Mouse (Mus musculus): Measurements from ENCODE around the gene 4930455H04Rik.

Gene 4930455H04Rik

DNA sequence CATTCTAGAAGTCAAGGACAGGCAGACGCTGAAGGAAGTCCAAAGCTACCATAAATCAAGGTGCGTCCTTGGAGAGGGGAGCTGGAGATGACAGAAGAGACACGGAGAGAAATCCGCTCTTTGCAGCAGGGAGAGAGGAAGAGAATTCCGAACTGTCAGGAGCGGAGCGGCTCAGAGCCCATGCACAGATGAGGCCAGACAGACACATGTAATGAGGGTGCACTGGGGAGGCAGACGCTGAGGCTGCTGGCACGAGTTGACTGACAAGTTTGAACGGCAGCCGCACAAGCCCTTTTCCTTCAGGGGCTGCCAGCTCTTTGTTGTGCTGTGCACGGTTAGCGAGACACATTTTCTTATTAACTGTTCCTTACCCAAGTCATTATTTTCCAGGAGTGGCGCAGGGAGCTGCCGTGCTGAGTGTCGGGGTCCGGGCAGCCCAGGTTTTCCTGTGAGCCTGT lies 502 bp downstream of the 4930455H04Rik start, which contains the start of gene Palmd:
Gene Palmd (minus strand): TSS at position 448 of the 458 bp plus-strand sequence.
- no peak for DNase-seq

GRCm38 (mm10) chr3:116969003-116969402 lies 936 bp downstream of the 4930455H04Rik start:
- no peak for DNase-seq

DNA sequence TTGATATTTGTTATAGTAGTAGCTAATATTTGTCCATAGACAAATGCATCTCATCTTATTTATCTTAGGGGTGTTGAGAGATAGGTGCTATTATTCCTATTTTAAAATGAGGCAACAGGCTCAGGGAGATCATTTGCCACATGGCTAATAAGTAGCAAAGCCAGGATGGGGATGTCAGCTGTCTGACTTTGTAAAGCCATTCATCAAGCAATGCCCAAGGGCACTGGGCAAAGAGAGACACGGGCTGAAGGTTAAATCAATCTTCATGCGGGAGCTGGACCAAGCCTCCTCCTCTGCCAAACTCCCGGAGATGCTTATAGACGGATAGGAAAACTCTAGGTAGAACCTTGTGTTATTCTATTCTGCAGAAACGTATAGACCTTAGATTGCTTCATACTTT lies 1.7 kb downstream of the 4930455H04Rik start:
- DNase-seq = no peak

DNA sequence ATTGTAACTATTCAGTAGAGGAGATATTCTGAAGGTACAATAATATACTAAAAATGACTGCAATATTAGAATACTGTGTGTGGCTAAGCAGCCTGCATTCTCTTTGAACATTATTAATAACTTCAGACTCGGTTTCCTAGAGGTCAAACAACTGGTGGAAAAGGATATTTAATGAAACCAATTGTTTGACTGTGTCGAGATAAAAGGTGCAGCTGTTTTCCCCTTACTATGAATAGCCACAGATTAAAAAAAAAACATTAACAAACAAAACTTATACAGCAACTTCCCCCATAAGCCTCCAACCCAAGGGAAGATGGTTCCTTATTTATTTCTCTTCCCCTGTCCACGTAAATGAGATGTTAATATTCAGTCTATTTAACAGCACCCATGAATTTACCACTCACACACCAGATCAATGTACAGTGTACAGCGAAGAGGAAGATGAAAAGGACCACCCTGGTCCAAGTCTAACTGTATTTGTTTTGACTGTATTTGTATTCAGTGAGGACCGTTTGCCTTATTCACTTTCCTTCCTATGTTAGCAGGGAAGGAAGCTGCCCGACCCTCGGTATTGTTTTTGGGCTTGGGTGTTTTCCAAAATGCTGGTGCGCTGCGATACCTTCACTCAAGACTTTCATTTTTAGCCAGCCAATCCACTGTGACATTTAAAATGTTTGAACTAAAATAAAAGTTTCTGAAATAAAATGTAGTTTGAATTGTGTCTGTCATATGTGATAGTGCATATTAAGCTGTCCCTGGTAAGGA lies 13.9 kb downstream of the 4930455H04Rik start:
- no peak for DNase-seq

DNA sequence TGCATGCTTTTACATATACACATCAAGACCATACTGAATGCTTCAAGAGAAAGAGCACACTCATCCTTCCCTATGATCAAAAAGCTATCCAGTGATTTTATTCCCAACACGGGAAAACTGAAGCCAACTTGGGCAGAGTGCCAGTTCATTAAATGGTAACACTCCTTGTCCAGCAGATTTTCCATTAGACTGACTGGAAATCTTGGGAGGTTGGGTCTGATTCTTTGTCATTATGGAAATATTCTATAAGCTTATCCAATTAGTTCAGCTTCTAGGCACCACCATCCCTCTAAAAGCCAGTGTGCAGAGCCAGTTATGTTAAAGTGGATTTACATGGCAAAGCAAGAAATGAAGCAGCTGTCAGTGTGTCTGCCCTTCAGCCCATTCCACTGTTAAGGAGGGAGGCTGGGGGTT lies 17.0 kb downstream of the 4930455H04Rik start:
- DNase-seq = no peak

GRCm38 (mm10) chr3:116985741-116986140 lies 17.7 kb downstream of the 4930455H04Rik start:
- DNase-seq = no peak

- no peak for DNase-seq
Observed at GRCm38 (mm10) chr3:116986451-116986850, 18.4 kb downstream of the 4930455H04Rik start.

GRCm38 (mm10) chr3:116988221-116988620 lies 20.2 kb downstream of the 4930455H04Rik start:
- DNase-seq = no peak

- no peak for DNase-seq
Observed at GRCm38 (mm10) chr3:116991180-116991579, 23.1 kb downstream of the 4930455H04Rik start.

DNA sequence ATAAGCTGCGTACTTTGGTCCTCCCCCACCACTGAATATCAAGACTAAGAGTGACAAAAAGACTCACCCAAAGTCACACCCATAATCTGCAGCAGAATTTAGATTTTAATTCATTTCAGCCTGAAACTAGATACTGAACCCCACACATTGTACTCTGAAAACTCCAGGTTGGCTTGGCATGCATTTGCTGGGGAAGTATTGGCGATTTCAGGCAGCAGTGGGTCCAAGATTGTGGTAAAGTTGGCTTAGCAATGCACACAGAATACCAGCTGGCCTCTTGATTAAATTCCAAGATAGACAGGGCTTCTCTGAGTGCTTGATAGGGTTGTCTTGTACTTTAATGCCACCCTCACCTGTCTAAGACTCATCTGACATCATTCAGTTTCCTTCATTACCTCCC lies 24.9 kb downstream of the 4930455H04Rik start:
- no peak for DNase-seq

GRCm38 (mm10) chr3:117001686-117002485 lies 33.8 kb downstream of the 4930455H04Rik start:
- no peak for DNase-seq

DNA sequence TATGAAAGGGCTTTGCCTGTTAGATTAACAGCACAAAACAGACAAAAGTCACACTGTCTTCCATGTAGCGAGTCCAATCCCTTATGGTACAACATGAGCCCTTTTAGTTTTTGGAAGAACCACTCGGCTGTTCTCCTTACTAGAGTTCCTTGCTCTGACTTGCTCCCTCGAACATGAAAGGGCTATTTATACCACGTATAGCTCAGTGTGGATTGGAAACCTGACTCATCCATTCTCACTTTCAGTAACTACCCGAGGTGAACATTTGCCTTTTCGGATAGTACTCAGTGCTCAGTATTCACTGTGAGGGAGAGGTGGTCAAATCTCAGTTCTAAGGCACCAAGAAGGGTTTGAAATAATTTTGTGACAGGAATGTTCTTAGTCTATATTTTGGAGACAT lies 35.3 kb downstream of the 4930455H04Rik start:
- no peak for DNase-seq

GRCm38 (mm10) chr3:117006636-117007035 lies 38.6 kb downstream of the 4930455H04Rik start:
- no peak for DNase-seq

GRCm38 (mm10) chr3:117007340-117007739 lies 39.3 kb downstream of the 4930455H04Rik start:
- DNase-seq = no peak

GRCm38 (mm10) chr3:117010182-117010581 lies 42.1 kb downstream of the 4930455H04Rik start:
- DNase-seq = no peak

DNA sequence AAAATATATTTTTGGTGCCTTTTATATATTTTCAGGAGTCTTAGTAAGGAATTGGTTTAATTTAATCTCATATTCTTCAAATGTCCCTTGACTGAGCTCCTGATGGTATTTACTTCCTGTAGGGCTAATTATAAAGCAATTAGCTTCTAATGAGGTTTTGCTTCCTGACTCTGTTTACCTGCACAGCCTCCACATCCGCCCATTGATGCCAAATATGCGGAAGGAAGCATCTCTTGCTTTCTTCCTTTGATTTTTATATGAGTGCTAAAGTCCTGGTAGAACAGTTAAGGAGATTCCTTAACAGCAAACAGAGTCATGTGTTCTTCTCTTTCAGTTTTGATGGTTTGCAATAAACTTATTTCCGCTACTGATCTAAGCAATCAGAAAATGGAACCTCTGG lies 52.3 kb downstream of the 4930455H04Rik start:
- DNase-seq = no peak

DNA sequence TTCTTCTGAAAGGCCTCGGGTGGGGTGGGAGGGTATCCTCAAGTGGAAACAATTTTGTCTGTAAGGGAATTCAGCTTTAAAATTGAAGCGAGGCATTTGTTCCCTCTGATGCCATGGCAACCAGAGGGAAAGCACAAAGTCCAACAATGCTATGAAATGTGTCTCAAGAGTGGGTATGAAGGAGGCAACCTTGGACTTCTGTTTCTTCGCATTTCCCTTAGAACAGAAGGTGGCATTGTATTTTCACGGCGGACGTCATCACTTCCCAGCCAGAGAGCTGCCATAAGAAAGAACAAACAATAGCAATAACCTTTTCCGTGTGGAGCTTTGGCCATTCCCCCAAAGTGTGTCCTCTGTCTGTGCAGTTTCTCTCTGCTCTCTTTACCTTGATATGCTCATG lies 53.8 kb downstream of the 4930455H04Rik start:
- DNase-seq = no peak

- no peak for DNase-seq
Observed at GRCm38 (mm10) chr3:117024111-117024510, 56.0 kb downstream of the 4930455H04Rik start.

DNA sequence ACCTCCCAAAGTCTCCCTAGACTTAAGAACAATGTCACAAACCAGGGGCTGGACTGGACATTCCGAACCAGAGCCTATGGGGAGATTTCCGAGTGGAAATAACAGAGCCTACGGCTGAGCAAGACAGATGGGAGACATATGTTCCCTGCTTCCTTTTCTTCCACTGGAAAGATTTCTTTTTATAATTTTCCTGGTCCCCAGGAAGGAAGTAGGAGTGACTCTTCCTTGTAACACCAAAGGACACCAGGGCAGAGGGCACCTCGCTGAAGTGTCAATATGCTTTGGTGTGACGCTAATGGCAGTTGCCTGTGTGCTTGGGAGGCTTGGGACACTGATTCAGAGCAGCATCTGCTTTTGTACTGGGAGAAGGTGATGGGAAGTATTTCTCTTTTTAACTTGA lies 56.5 kb downstream of the 4930455H04Rik start:
- DNase-seq = no peak

DNA sequence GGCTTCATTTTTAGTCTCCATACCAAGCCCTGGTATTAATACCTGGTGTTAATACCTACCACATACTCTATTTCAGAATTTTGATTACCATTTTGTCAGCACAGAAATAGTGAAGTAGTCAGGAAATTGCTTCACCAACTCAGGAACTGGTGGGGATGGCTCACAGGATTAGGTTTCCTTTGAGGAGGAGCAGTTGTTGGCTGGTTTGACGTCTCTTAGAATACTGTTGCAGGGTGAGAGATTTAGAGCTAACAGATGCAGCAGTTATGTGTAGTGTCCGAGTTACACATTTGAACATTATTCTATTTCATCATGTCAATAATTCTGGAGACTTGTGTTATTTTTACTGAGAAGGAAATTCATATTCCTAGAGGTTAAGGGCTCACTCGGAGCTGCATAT lies 57.4 kb downstream of the 4930455H04Rik start:
- no peak for DNase-seq

Data from cerebellum, adult 11 months (tissue).